Mouse (Mus musculus): ENCODE data around the gene Kdm5c.
"Not testable (repeated sequence)": the region's sequence is repeated elsewhere in the genome, so short reads cannot be mapped to it uniquely, and the experiment has no call there.

Gene Kdm5c

GRCm38 (mm10) chrX:152232781-152233763 is at the start of gene Kdm5c:
Kdm5c (plus strand) TSS chrX:152233020.
- peak; percentile 94 for DNase-seq (ENCODE audit: low spot score)

GRCm38 (mm10) chrX:152187151-152187550 is 45.7 kb upstream of the Kdm5c start:
- DNase-seq (ENCODE audit: low spot score) = no peak

GRCm38 (mm10) chrX:152191266-152191665 is 41.6 kb upstream of the Kdm5c start:
- no peak for DNase-seq (ENCODE audit: low spot score)

GRCm38 (mm10) chrX:152197814-152198648 is 34.8 kb upstream of the Kdm5c start:
- no peak for DNase-seq (ENCODE audit: low spot score)

GRCm38 (mm10) chrX:152201737-152202421 is 30.9 kb upstream of the Kdm5c start:
- DNase-seq (ENCODE audit: low spot score) = no peak

GRCm38 (mm10) chrX:152202422-152203103 is 30.3 kb upstream of the Kdm5c start:
- no peak for DNase-seq (ENCODE audit: low spot score)

- no peak for DNase-seq (ENCODE audit: low spot score)
Measured at GRCm38 (mm10) chrX:152203247-152203646, 29.6 kb upstream of the Kdm5c start.

GRCm38 (mm10) chrX:152205486-152205885 is 27.3 kb upstream of the Kdm5c start:
- DNase-seq (ENCODE audit: low spot score) = no peak

GRCm38 (mm10) chrX:152214703-152215102 is 18.1 kb upstream of the Kdm5c start:
- DNase-seq (ENCODE audit: low spot score) = no peak

- no peak for DNase-seq (ENCODE audit: low spot score)
Measured at GRCm38 (mm10) chrX:152218529-152218928, 14.3 kb upstream of the Kdm5c start.

GRCm38 (mm10) chrX:152221721-152222120 is 11.1 kb upstream of the Kdm5c start:
- DNase-seq (ENCODE audit: low spot score) = no peak

GRCm38 (mm10) chrX:152222226-152222625 is 10.6 kb upstream of the Kdm5c start:
- DNase-seq (ENCODE audit: low spot score) = no peak

- DNase-seq (ENCODE audit: low spot score) = no peak
Measured at GRCm38 (mm10) chrX:152223313-152223712, 9.5 kb upstream of the Kdm5c start.

GRCm38 (mm10) chrX:152224280-152224679 is 8.5 kb upstream of the Kdm5c start:
- no peak for DNase-seq (ENCODE audit: low spot score)

- no peak for DNase-seq (ENCODE audit: low spot score)
Measured at GRCm38 (mm10) chrX:152234125-152234524, 1.3 kb downstream of the Kdm5c start.

- DNase-seq (ENCODE audit: low spot score) = no peak
Measured at GRCm38 (mm10) chrX:152235758-152236157, 2.9 kb downstream of the Kdm5c start.

GRCm38 (mm10) chrX:152243140-152243539 is 10.3 kb downstream of the Kdm5c start:
- not testable (repeated sequence) for DNase-seq (ENCODE audit: low spot score)

GRCm38 (mm10) chrX:152244492-152245189 is 11.8 kb downstream of the Kdm5c start:
- DNase-seq (ENCODE audit: low spot score) = no peak

- DNase-seq (ENCODE audit: low spot score) = no peak
Measured at GRCm38 (mm10) chrX:152271189-152271588, 38.4 kb downstream of the Kdm5c start.

- DNase-seq (ENCODE audit: low spot score) = no peak
Measured at GRCm38 (mm10) chrX:152279384-152279783, 46.6 kb downstream of the Kdm5c start.

GRCm38 (mm10) chrX:152284746-152285145 is 51.9 kb downstream of the Kdm5c start:
- no peak for DNase-seq (ENCODE audit: low spot score)
